Mouse (Mus musculus) bone marrow macrophage, adult 2 months (primary cell): ENCODE results near the gene Lpcat3.

ENCODE experiments used
- CTCF ChIP-seq: IDR thresholded peaks from 2 replicates; pipeline ENCODE4 v1.5.1; 2012; ENCODE audit warnings: low read depth, mild to moderate bottlenecking, low read length, moderate library complexity
- POLR2A ChIP-seq: IDR thresholded peaks from 2 replicates; pipeline ENCODE4 v1.6.1; 2012; ENCODE audit warnings: mild to moderate bottlenecking, low read depth, low read length, borderline replicate concordance

GRCm38 (mm10) chr6:124689011-124689410 is 26.2 kb downstream of the Lpcat3 start:
- no peak for TF ChIP-seq POLR2A
- TF ChIP-seq CTCF, result no peak
